Mouse (Mus musculus) midbrain, postnatal 0 days (tissue): ENCODE results near the gene Dcaf11. TPM values are rescaled to one million over a fixed set of nuclear protein-coding genes. Genes with fewer than 3 reads are reported as not detected.

Source experiments
- ATAC-seq: fragments of 200-750 bp; cut with Nextera tagmentation; 2 replicates; pipeline ENCODE4 v1.8.0; 2017; ENCODE audit warnings: moderate number of reproducible peaks, mild to moderate bottlenecking, moderate TSS enrichment, moderate library complexity; ENCODE audit not compliant: low FRiP score
- DNase-seq: peaks from one replicate; pipeline ENCODE4 v3.0.0-alpha.2; 2015; ENCODE audit warnings: low spot score
- H3K27ac ChIP-seq: fragments of 300-500 bp; sonication (generic); 2 replicates; pipeline ENCODE4 v1.5.1; 2014; ENCODE audit warnings: low read depth, mild to moderate bottlenecking, low read length, mixed read lengths
- H3K27me3 ChIP-seq: fragments of 300-500 bp; sonication (generic); 2 replicates; pipeline ENCODE4 v1.6.1; 2014; ENCODE audit warnings: low read length, control low read depth, mixed read lengths; ENCODE audit not compliant: insufficient read depth
- H3K36me3 ChIP-seq: fragments of 300-500 bp; sonication (generic); 2 replicates; pipeline ENCODE4 v1.6.1; 2014; ENCODE audit warnings: low read length, control low read depth, mixed read lengths; ENCODE audit not compliant: insufficient read depth
- H3K4me1 ChIP-seq: fragments of 300-500 bp; sonication (generic); 2 replicates; pipeline ENCODE4 v1.6.1; 2014; ENCODE audit warnings: mild to moderate bottlenecking, control low read depth, antibody characterized with exemption, low read length, mixed read lengths; ENCODE audit not compliant: insufficient read depth
- H3K4me2 ChIP-seq: fragments of 300-500 bp; sonication (generic); 2 replicates; pipeline ENCODE4 v1.6.1; 2014; ENCODE audit warnings: low read depth, mild to moderate bottlenecking, low read length, mixed read lengths; ENCODE audit not compliant: poor library complexity, severe bottlenecking
- H3K4me3 ChIP-seq: fragments of 300-500 bp; sonication (generic); 2 replicates; pipeline ENCODE4 v1.5.1; 2014; ENCODE audit warnings: low read depth, mild to moderate bottlenecking, low read length, moderate library complexity
- H3K9ac ChIP-seq: fragments of 300-500 bp; sonication (generic); replicated peaks from 2 replicates; pipeline ENCODE4 v1.6.1; 2014; ENCODE audit warnings: mild to moderate bottlenecking, low read length, moderate library complexity, mixed read lengths; ENCODE audit not compliant: poor library complexity, severe bottlenecking
- H3K9me3 ChIP-seq: fragments of 300-500 bp; sonication (generic); 2 replicates; pipeline ENCODE4 v1.6.1; 2016; ENCODE audit warnings: low read length, control low read depth
- CTCF ChIP-seq: IDR thresholded peaks from 2 replicates; pipeline ENCODE4 v1.5.1; 2016; ENCODE audit warnings: antibody characterized with exemption, mild to moderate bottlenecking
- WGBS: fragments of 180-500 bp; shearing (Covaris S2); extraction: QIAGEN DNeasy Blood & Tissue Kit; methylation state at CpG from one replicate; pipeline ENCODE4 v1.1.7; 2014; 5-methylcytosine and 5-hydroxymethylcytosine counted together
- polyA plus RNA-seq: library from polyadenylated mRNA; unstranded; fragments of >200 nt; fragmentation: Nextera tagmentation; extraction: Ambion mirVana; gene quantifications from 2 replicates; pipeline ENCODE4 v1.2.1, GENCODE M21; 2015
- total RNA-seq: library from RNA; depleted of rRNA; stranded (reverse); fragments of >200 nt; gene quantifications from 2 replicates; pipeline ENCODE4 v1.2.3, GENCODE M21; 2014

Gene Dcaf11
- total and polyA plus RNA-seq, 2 experiments from 2014 or later, result 98.3 to 102 TPM

- no peak for ATAC-seq
- Histone ChIP-seq H3K36me3 (peaks cover 10% of the 10 kb centered on the region), H3K4me2 (peak overlapping the region; percentile 76), H3K4me1 (peaks cover 7% of the 10 kb centered on the region; the same call in 1 of the 2 replicates), H3K9me3 (no peaks in the 10 kb centered on the region), H3K27ac (peak overlapping the region; percentile 97; the same call in 1 of the 2 replicates), H3K4me3 (peak overlapping the region; percentile 49), H3K27me3 (no peaks in the 10 kb centered on the region), H3K9ac (peak overlapping the region; percentile 71; the same call in 1 of the 2 replicates)
- TF ChIP-seq CTCF, result 0 out of 2 replicates have a peak, but pooled peaks have one; percentile 3
- WGBS, result 55% methylated on average over 6 of the region's 6 CpGs
- no peak for DNase-seq
Observed at GRCm38 (mm10) chr14:55558740-55559448, 912 bp upstream of the Dcaf11 start.

- peak; percentile 99 for DNase-seq
- peak; percentile 97 for ATAC-seq
- Histone ChIP-seq H3K9ac (peak within 1 kb of the TSS; percentile 71), H3K4me1 (peaks cover 7% of the 10 kb centered on the region; the same call in 1 of the 2 replicates), H3K4me3 (peak within 1 kb of the TSS; percentile 49), H3K27ac (peak within 1 kb of the TSS; percentile 97), H3K27me3 (no peaks in the 10 kb centered on the region), H3K4me2 (peak within 1 kb of the TSS; percentile 76), H3K9me3 (no peaks in the 10 kb centered on the region), H3K36me3 (peaks cover 23% of the 10 kb centered on the region)
- WGBS, result under 1% methylated on average over 51 of the region's 51 CpGs
- TF ChIP-seq CTCF, result no peak
Observed at GRCm38 (mm10) chr14:55560202-55561073, 632 bp downstream of the Dcaf11 start, which contains the start of gene A730061H03Rik. Gene A730061H03Rik (minus strand): TSS chr14:55560406.

GRCm38 (mm10) chr14:55561860-55562259 is 2.1 kb downstream of the Dcaf11 start:
- Histone ChIP-seq H3K27me3 (no peaks in the 10 kb centered on the region), H3K9ac (no peak overlapping the region), H3K27ac (no peak overlapping the region), H3K9me3 (no peaks in the 10 kb centered on the region), H3K4me3 (no peak overlapping the region), H3K4me1 (peaks cover 7% of the 10 kb centered on the region; the same call in 1 of the 2 replicates), H3K4me2 (no peak overlapping the region), H3K36me3 (peaks cover 37% of the 10 kb centered on the region)
- no peak for ATAC-seq
- 84% methylated on average over 10 of the region's 10 CpGs for WGBS
- TF ChIP-seq CTCF, result no peak
- DNase-seq, result no peak

- ATAC-seq (no peak), DNase-seq (no peak)
- Histone ChIP-seq H3K4me2 (no peak overlapping the region), H3K27me3 (no peaks in the 10 kb centered on the region), H3K9me3 (no peaks in the 10 kb centered on the region), H3K27ac (no peak overlapping the region), H3K4me1 (peaks cover 7% of the 10 kb centered on the region; the same call in 1 of the 2 replicates), H3K36me3 (peaks cover 50% of the 10 kb centered on the region), H3K4me3 (no peak overlapping the region), H3K9ac (0 out of 2 replicates have a peak overlapping the region, but pooled peaks have one; percentile 2)
- no peak for TF ChIP-seq CTCF
- WGBS, result 91% methylated on average over 11 of the region's 11 CpGs
Observed at GRCm38 (mm10) chr14:55563249-55563648, 3.4 kb downstream of the Dcaf11 start.

- no peaks in the 10 kb centered on the region for H3K9me3 ChIP-seq
- H3K27me3 ChIP-seq, result no peaks in the 10 kb centered on the region
- no peak overlapping the region for H3K27ac ChIP-seq
- peak; percentile 28; the same call in 1 of the 2 replicates for TF ChIP-seq CTCF
- H3K4me2 ChIP-seq, result no peak overlapping the region
- no peak overlapping the region for H3K4me3 ChIP-seq
- peaks cover 7% of the 10 kb centered on the region; the same call in 1 of the 2 replicates for H3K4me1 ChIP-seq
- H3K36me3 ChIP-seq, result peaks cover 71% of the 10 kb centered on the region
- WGBS, result 87% methylated on average over 3 of the region's 3 CpGs
- DNase-seq (no peak), ATAC-seq (no peak)
- H3K9ac ChIP-seq, result no peak overlapping the region
Observed at GRCm38 (mm10) chr14:55565748-55566147, 5.9 kb downstream of the Dcaf11 start.
